Mouse (Mus musculus) hindbrain, embryonic 14.5 days (tissue): ENCODE results near the gene Klc4. TPM values are rescaled to one million over a fixed set of nuclear protein-coding genes. Genes with fewer than 3 reads are reported as not detected.
A peak's percentile ranks its signal among the peaks of the same experiment; 100 is the strongest.

Source experiments
- ATAC-seq: fragments of 200-750 bp; cut with Nextera tagmentation; 2 replicates; pipeline ENCODE4 v1.8.0; 2017; ENCODE audit warnings: moderate number of reproducible peaks, mild to moderate bottlenecking, moderate TSS enrichment, moderate library complexity; ENCODE audit not compliant: low FRiP score
- DNase-seq: peaks from one replicate; pipeline ENCODE4 v3.0.0-alpha.2; 2015; ENCODE audit warnings: low spot score
- H3K27ac ChIP-seq: fragments of 300-500 bp; sonication (generic); 2 replicates; pipeline ENCODE4 v1.5.1; 2014; ENCODE audit warnings: mild to moderate bottlenecking, moderate library complexity
- H3K27me3 ChIP-seq: fragments of 300-500 bp; sonication (generic); 2 replicates; pipeline ENCODE4 v1.6.1; 2014; ENCODE audit warnings: mild to moderate bottlenecking, low read length, mixed read lengths; ENCODE audit not compliant: control insufficient read depth, insufficient read depth
- H3K36me3 ChIP-seq: fragments of 300-500 bp; sonication (generic); replicated peaks from 2 replicates; pipeline ENCODE4 v1.6.1; 2014; ENCODE audit not compliant: control insufficient read depth, insufficient read depth
- H3K4me1 ChIP-seq: fragments of 300-500 bp; sonication (generic); replicated peaks from 2 replicates; pipeline ENCODE4 v1.6.1; 2014; ENCODE audit warnings: antibody characterized with exemption, low read length, mixed read lengths; ENCODE audit not compliant: control insufficient read depth, insufficient read depth
- H3K4me2 ChIP-seq: fragments of 300-500 bp; sonication (generic); replicated peaks from 2 replicates; pipeline ENCODE4 v1.6.1; 2014; ENCODE audit warnings: mild to moderate bottlenecking, moderate library complexity
- H3K4me3 ChIP-seq: fragments of 300-500 bp; sonication (generic); replicated peaks from 2 replicates; pipeline ENCODE4 v1.5.1; 2014; ENCODE audit warnings: mild to moderate bottlenecking, low read length
- H3K9ac ChIP-seq: fragments of 300-500 bp; sonication (generic); 2 replicates; pipeline ENCODE4 v1.6.1; 2014
- H3K9me3 ChIP-seq: fragments of 300-500 bp; sonication (generic); 2 replicates; pipeline ENCODE4 v1.6.1; 2016; ENCODE audit warnings: low read length; ENCODE audit not compliant: control insufficient read depth
- WGBS: fragments of 180-500 bp; shearing (Covaris S2); extraction: QIAGEN DNeasy Blood & Tissue Kit; methylation state at CpG from one replicate; pipeline ENCODE4 v1.1.7; 2014; 5-methylcytosine and 5-hydroxymethylcytosine counted together
- polyA plus RNA-seq: library from polyadenylated mRNA; unstranded; fragments of >200 nt; fragmentation: Nextera tagmentation; extraction: Ambion mirVana; gene quantifications from 2 replicates; pipeline ENCODE4 v1.2.1, GENCODE M21; 2014

The Klc4 gene
- polyA plus RNA-seq, 1 experiment from 2014 or later = 30.5 TPM

- no peak overlapping the region for H3K4me2 ChIP-seq
- DNase-seq (no peak), ATAC-seq (no peak)
- H3K9ac ChIP-seq = no peak overlapping the region
- no peaks in the 10 kb centered on the region for H3K9me3 ChIP-seq
- no peak overlapping the region for H3K27ac ChIP-seq
- H3K4me1 ChIP-seq = peaks cover 45% of the 10 kb centered on the region
- no peaks in the 10 kb centered on the region for H3K36me3 ChIP-seq
- H3K4me3 ChIP-seq = no peak overlapping the region
- WGBS = 66% methylated on average over 12 of the region's 12 CpGs
- no peaks in the 10 kb centered on the region for H3K27me3 ChIP-seq
Measured at GRCm38 (mm10) chr17:46617799-46618198, 28.0 kb downstream of the Klc4 start.

DNA sequence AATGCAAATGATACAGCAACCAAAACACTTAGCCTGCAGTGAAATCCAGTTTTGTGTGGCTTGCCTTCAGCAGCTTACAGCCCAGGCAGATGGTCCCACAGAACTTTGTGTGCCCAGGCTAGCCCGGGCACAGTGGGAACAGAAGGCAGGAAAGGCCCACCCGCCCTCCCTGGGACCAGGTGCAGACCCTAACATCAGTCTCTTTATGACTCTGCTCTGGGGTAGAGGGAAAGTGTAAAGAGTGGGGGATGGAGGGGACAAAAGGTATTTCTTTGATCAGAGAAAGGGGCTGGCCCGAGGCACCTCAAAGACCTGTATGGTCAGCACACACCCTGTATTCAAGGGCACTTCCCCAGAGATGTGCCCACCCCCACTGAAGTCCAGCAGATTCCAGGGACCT, 32.6 kb downstream of the Klc4 start:
- no peak for DNase-seq
- peaks cover 21% of the 10 kb centered on the region for H3K4me1 ChIP-seq
- no peak overlapping the region for H3K4me3 ChIP-seq
- H3K4me2 ChIP-seq = no peak overlapping the region
- H3K9me3 ChIP-seq = no peaks in the 10 kb centered on the region
- no peak for ATAC-seq
- no peak overlapping the region for H3K27ac ChIP-seq
- no peaks in the 10 kb centered on the region for H3K27me3 ChIP-seq
- no peak overlapping the region for H3K9ac ChIP-seq
- 57% methylated on average over 3 of the region's 3 CpGs for WGBS
- no peaks in the 10 kb centered on the region for H3K36me3 ChIP-seq

DNA sequence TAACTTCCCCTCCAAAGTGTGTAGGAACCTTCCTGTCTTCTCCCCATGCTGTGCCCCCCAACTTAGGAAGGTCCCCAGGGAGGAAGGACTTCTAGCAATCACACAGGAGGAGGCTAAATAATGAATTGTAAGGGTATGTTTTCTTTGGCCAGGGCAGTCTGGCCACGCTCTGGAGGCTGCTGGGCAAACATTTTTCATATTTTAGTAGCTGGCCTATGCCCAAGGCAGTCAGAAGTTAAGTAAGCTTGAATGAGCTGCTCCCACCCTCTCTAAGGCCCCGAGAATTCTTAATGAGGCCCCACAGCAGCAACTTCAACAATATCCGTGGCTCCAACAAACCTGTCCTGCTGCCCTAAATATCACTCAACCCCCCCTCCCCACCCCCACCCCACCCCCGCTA, 33.0 kb downstream of the Klc4 start:
- H3K4me1 ChIP-seq = peaks cover 18% of the 10 kb centered on the region

GRCm38 (mm10) chr17:46612189-46612588, 33.6 kb downstream of the Klc4 start:
- Histone ChIP-seq H3K36me3 (no peaks in the 10 kb centered on the region), H3K27ac (no peak overlapping the region), H3K9me3 (no peaks in the 10 kb centered on the region), H3K4me2 (no peak overlapping the region), H3K4me3 (no peak overlapping the region), H3K9ac (no peak overlapping the region), H3K4me1 (peaks cover 12% of the 10 kb centered on the region; the same call in 1 of the 2 replicates), H3K27me3 (no peaks in the 10 kb centered on the region)
- 50% methylated on average over 2 of the region's 2 CpGs for WGBS
- DNase-seq (no peak), ATAC-seq (no peak)

More for the DNA sequence above, 33.0 kb downstream of the Klc4 start:
- Histone ChIP-seq H3K4me2 (no peak overlapping the region), H3K27ac (no peak overlapping the region), H3K27me3 (no peaks in the 10 kb centered on the region), H3K4me3 (no peak overlapping the region), H3K36me3 (no peaks in the 10 kb centered on the region), H3K9me3 (no peaks in the 10 kb centered on the region), H3K9ac (no peak overlapping the region)
- 40% methylated on average over 4 of the region's 4 CpGs for WGBS
- DNase-seq (no peak), ATAC-seq (no peak)

GRCm38 (mm10) chr17:46611316-46611715, 34.5 kb downstream of the Klc4 start:
- 96% methylated on average over 6 of the region's 6 CpGs for WGBS
- H3K4me1 ChIP-seq = peaks cover 12% of the 10 kb centered on the region; the same call in 1 of the 2 replicates
- no peaks in the 10 kb centered on the region for H3K27me3 ChIP-seq
- H3K9ac ChIP-seq = no peak overlapping the region
- H3K27ac ChIP-seq = no peak overlapping the region
- DNase-seq (no peak), ATAC-seq (no peak)
- H3K36me3 ChIP-seq = no peaks in the 10 kb centered on the region
- H3K4me3 ChIP-seq = no peak overlapping the region
- no peak overlapping the region for H3K4me2 ChIP-seq
- no peaks in the 10 kb centered on the region for H3K9me3 ChIP-seq

DNA sequence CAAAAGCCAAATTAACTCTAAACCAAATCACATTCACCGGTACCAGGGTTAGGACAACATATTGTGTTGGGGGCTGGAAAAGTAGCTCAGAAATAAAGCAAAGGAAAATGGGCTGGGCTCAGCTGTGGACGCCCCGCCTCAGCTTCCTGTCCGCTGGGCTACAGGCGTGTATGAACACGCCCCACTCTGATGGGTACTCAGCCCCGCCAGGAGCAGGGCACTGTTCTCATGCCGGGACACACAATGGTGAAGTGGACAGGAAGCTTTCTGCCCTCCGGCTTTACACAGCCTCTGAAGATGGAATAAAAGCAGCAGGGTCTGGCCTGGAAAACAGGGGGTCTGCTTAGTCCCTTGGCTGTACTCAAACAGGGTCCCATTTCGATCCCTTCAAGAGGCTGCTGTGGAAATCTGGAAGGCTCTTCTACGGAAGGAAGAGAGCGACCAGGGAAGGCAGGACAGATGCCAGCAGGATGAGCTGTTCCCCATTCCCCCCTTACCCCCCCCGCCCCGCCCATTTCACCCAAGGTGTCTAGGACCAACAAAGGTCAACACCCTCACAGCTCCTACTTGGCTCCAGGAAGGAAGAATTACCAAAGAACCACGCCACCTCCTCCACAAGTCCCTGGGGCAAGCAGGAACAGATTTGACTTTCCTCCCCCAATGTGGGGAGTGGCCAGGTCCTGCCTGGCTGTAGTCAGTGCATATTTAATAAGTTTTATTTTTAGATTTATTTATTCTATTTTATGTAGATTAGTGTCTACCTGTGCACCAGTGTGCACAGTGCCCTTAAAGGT, 35.9 kb downstream of the Klc4 start:
- no peaks in the 10 kb centered on the region for H3K27me3 ChIP-seq
- H3K9me3 ChIP-seq = no peaks in the 10 kb centered on the region
- H3K27ac ChIP-seq = no peak overlapping the region
- DNase-seq = no peak
- no peaks in the 10 kb centered on the region for H3K36me3 ChIP-seq
- no peak overlapping the region for H3K9ac ChIP-seq
- WGBS = 58% methylated on average over 15 of the region's 15 CpGs
- no peak overlapping the region for H3K4me2 ChIP-seq
- H3K4me3 ChIP-seq = no peak overlapping the region
- no peak for ATAC-seq
- H3K4me1 ChIP-seq = peaks cover 15% of the 10 kb centered on the region; the same call in 1 of the 2 replicates

DNA sequence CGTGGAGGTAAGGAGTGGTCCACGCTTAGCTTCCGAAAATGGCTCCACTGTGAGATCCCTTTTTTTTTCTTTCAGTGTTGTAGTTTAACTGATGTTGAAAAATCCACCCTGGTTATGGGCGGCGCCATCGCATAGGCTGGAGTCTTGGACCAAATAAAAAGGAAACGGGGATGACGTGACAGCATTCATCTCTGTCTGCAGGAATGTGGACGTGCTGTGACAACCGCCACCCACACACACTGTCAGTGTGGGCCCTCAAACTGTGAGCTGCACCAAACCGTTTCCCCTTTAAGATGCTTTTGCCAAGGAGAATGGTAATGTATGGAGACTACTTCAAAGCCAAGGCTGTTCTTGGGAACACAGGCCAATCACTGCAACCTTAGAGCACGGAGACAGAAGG, 39.8 kb downstream of the Klc4 start:
- no peak overlapping the region for H3K27ac ChIP-seq
- H3K36me3 ChIP-seq = no peaks in the 10 kb centered on the region
- no peak for ATAC-seq

GRCm38 (mm10) chr17:46605126-46605525, 40.7 kb downstream of the Klc4 start:
- peak overlapping the region; percentile 51 for H3K27ac ChIP-seq
- DNase-seq (no peak), ATAC-seq (no peak)
- H3K9me3 ChIP-seq = no peaks in the 10 kb centered on the region
- H3K27me3 ChIP-seq = no peaks in the 10 kb centered on the region
- 0 out of 2 replicates have a peak, but pooled peaks cover 7% of the 10 kb centered on the region for H3K4me1 ChIP-seq
- no peak overlapping the region for H3K4me3 ChIP-seq
- WGBS = 36% methylated on average over 5 of the region's 5 CpGs
- no peak overlapping the region for H3K4me2 ChIP-seq
- no peak overlapping the region for H3K9ac ChIP-seq
- no peaks in the 10 kb centered on the region for H3K36me3 ChIP-seq

More for the DNA sequence above, 39.8 kb downstream of the Klc4 start:
- Histone ChIP-seq H3K9ac (no peak overlapping the region), H3K4me2 (no peak overlapping the region), H3K4me1 (0 out of 2 replicates have a peak, but pooled peaks cover 7% of the 10 kb centered on the region), H3K4me3 (no peak overlapping the region), H3K9me3 (no peaks in the 10 kb centered on the region), H3K27me3 (no peaks in the 10 kb centered on the region)
- no peak for DNase-seq
- 76% methylated on average over 12 of the region's 12 CpGs for WGBS

GRCm38 (mm10) chr17:46603229-46603628, 42.6 kb downstream of the Klc4 start:
- no peak for ATAC-seq
- Histone ChIP-seq H3K36me3 (no peaks in the 10 kb centered on the region), H3K4me3 (no peak overlapping the region), H3K9ac (no peak overlapping the region), H3K9me3 (no peaks in the 10 kb centered on the region), H3K27me3 (no peaks in the 10 kb centered on the region), H3K4me2 (no peak overlapping the region), H3K27ac (0 out of 2 replicates have a peak overlapping the region, but pooled peaks have one; percentile 5), H3K4me1 (0 out of 2 replicates have a peak, but pooled peaks cover 7% of the 10 kb centered on the region)
- 97% methylated on average over 4 of the region's 4 CpGs for WGBS
- DNase-seq = no peak
